Mouse (Mus musculus): ENCODE results near the gene Ppia. TPM values are rescaled to one million over a fixed set of nuclear protein-coding genes. Genes with fewer than 3 reads are reported as not detected.
A peak's percentile ranks its signal among the peaks of the same experiment; 100 is the strongest.
"Not testable (repeated sequence)": the region's sequence is repeated elsewhere in the genome, so short reads cannot be mapped to it uniquely, and the experiment has no call there.

The Ppia gene
- polyA plus RNA-seq, 1 experiment from 2014 or later: 4,606 TPM

DNA sequence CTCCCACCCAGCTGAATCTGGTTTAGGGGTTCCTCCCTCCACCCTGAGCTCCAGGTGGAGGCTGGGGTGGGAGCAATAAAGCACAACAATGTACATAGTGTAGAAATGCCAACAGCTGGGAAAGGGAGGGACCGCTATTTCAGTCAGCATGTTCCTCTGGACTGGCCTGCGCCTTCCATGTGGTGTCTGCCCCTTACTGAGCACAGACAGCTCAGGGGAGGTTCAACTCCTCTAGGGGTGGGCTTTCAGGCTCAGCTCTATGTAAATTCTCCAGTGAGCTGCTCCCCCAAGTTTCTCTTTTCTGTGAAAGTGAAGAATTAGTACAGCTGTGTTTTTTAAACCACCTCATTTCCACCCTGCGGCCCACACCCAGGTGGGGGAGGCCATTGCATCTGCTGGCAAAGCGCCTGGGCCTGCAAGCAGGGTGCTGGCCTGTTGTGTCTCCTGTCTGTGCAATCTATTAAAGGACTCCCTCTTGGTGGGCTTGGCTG lies 9.6 kb upstream of the Ppia start:
- no peaks in the 10 kb centered on the region for H3K27me3 ChIP-seq (replicated peaks)
- H3K27ac ChIP-seq (ENCODE audit: poor library complexity, severe bottlenecking): peak overlapping the region; percentile 74
- 74% methylated on average over 4 of the region's 4 CpGs for WGBS
- H3K4me3 ChIP-seq: no peak overlapping the region
- peaks cover 50% of the 10 kb centered on the region for H3K36me3 ChIP-seq
- H3K9ac ChIP-seq: peak overlapping the region; percentile 53
- H3K4me2 ChIP-seq: no peak overlapping the region
- no peak for ATAC-seq (ENCODE audit: insufficient number of reproducible peaks, low FRiP score)
- H3K9me3 ChIP-seq (replicated peaks): no peaks in the 10 kb centered on the region
- peaks cover 30% of the 10 kb centered on the region for H3K4me1 ChIP-seq (replicated peaks)

DNA sequence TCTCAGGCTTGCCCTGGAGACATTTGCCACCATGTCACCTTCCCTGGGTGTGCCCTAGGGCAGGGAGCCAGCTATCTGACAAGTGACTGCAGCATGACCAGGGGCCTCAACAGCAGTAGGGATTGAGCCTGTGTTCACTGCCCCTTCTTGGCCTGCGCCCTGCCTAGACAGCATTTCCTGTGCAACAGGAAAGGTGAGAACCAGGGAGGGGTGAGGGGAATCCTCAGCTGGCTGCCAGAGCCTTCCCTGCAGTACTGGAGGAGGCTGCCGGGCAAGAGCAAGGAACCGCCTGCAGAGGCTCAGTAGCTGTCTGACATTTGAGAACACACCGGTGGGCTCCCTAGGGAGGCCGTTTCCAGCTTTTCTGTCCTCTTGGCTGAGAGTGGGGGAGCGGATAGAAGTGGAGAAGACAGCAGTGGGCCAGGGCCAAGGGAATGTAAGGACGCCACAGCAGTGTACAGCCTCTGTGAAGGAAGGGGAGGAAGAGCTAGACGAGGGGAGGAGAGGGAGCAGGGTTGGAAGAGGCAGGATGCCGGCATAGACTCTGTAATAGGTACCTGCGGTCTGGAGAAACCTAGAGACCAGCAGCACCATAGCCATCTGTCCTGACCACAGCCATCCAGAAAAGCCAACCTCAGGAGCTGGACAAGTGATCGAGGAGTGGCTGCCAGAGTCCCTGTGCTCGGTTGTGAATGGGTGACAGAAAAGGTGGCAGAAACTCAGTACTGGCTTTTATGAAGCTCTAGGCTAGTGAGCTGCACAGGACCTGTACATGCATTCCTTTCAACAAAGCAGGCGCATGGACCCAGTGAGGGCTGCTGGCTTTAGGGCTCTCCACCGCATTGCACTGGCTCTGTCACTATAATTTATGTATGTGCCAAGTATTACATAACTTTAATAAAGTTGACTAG lies 8.7 kb upstream of the Ppia start:
- ATAC-seq (ENCODE audit: insufficient number of reproducible peaks, low FRiP score): peak; percentile 69
- Histone ChIP-seq H3K27ac (ENCODE audit: poor library complexity, severe bottlenecking) (peak overlapping the region; percentile 74), H3K9me3 (replicated peaks) (no peaks in the 10 kb centered on the region), H3K36me3 (peaks cover 42% of the 10 kb centered on the region), H3K4me2 (peak overlapping the region; percentile 19), H3K4me3 (no peak overlapping the region), H3K9ac (peak overlapping the region; percentile 53; the same call in 1 of the 2 replicates), H3K27me3 (replicated peaks) (no peaks in the 10 kb centered on the region), H3K4me1 (replicated peaks) (peaks cover 30% of the 10 kb centered on the region)
- 24% methylated on average over 14 of the region's 14 CpGs for WGBS

DNA sequence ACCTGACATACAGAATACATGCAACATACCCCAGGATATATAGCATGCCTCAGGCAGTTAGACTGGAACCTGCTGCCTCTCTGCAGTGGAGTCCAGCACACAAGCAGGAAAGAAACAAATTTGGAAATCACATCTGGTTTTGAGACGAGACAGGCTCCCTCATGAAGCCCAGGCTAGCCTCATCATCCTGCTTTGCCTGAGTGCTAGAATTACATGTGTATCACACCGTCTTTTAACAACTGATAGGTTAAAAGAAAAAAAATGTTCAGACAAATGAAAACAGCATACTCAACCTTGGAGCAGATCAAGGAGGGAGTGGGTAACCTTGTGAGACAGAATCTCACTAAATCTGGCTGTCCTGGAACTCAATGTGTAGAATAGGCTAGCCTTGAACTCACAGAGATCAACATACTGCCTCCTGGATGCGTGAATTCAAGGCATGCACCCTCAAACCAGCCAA lies 8.1 kb upstream of the Ppia start:
- 80% methylated on average over 3 of the region's 3 CpGs for WGBS

DNA sequence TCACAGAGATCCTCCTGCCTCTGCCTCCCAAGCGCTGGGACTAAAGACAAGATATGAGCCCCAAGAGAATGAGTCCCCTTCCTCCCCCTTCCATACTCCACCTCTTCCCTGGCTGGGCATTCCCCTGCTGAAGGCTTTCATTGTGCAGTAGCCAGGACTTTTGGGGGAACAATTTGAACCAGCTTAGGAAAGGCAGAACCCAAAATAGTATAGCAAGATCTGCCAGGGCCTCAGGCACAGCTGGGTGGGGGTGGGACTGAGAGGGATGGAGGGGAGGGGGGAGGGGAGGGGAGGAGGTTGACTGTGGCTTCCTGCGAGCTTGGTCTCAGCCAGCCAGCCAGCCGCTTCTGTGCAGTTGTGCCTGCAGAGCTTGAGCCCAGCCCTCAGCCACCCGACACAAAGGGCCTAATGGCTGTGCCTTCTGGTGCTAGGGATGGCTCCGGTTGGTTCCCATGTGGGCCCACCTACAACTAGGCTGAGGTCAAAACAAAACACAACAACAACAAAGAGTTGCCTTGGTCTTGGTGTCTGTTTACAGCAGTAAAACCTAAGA lies 5.1 kb upstream of the Ppia start:
- no peak overlapping the region for H3K4me3 ChIP-seq
- no peaks in the 10 kb centered on the region for H3K9me3 ChIP-seq (replicated peaks)
- no peak overlapping the region for H3K9ac ChIP-seq
- H3K27me3 ChIP-seq (replicated peaks): no peaks in the 10 kb centered on the region
- peaks cover 5% of the 10 kb centered on the region for H3K36me3 ChIP-seq
- ATAC-seq (ENCODE audit: insufficient number of reproducible peaks, low FRiP score): no peak
- whole genome bisulfite sequencing: 51% methylated on average over 5 of the region's 5 CpGs
- H3K4me2 ChIP-seq: no peak overlapping the region
- H3K4me1 ChIP-seq (replicated peaks): peaks cover 31% of the 10 kb centered on the region
- no peak overlapping the region for H3K27ac ChIP-seq (ENCODE audit: poor library complexity, severe bottlenecking)

More for the DNA sequence above, 8.1 kb upstream of the Ppia start:
- Histone ChIP-seq H3K27me3 (replicated peaks) (no peaks in the 10 kb centered on the region), H3K4me3 (no peak overlapping the region), H3K36me3 (peaks cover 35% of the 10 kb centered on the region), H3K9me3 (replicated peaks) (no peaks in the 10 kb centered on the region), H3K4me1 (replicated peaks) (peaks cover 30% of the 10 kb centered on the region), H3K27ac (ENCODE audit: poor library complexity, severe bottlenecking) (0 out of 2 replicates have a peak overlapping the region, but pooled peaks have one; percentile 74), H3K4me2 (no peak overlapping the region), H3K9ac (no peak overlapping the region)
- ATAC-seq (ENCODE audit: insufficient number of reproducible peaks, low FRiP score): no peak

DNA sequence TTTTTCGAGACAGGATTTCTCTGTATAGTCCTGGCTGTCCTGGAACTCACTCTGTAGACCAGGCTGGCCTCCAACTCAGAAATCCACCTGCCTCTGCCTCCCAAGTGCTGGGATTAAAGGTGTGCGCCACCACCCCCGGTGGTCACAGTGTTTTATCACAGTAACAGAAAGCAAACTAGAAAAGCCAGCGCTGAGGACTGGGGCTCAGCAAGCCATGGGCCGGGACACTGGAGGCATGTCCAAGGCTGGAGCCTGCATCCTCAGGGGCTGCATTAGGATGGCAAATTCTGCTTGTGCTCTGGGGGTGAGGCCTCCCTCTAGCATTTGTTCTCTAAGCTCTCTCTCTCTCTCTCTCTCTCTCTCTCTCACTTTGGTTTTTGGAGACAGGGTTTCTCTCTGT lies 4.5 kb upstream of the Ppia start:
- not testable (repeated sequence) for H3K27me3 ChIP-seq (replicated peaks); ATAC-seq (ENCODE audit: insufficient number of reproducible peaks, low FRiP score); H3K4me2 ChIP-seq; H3K9ac ChIP-seq; H3K4me3 ChIP-seq; H3K9me3 ChIP-seq (replicated peaks); H3K36me3 ChIP-seq; H3K27ac ChIP-seq (ENCODE audit: poor library complexity, severe bottlenecking)
- 82% methylated on average over 5 of the region's 5 CpGs for WGBS
- peaks cover 25% of the 10 kb centered on the region for H3K4me1 ChIP-seq (replicated peaks)

DNA sequence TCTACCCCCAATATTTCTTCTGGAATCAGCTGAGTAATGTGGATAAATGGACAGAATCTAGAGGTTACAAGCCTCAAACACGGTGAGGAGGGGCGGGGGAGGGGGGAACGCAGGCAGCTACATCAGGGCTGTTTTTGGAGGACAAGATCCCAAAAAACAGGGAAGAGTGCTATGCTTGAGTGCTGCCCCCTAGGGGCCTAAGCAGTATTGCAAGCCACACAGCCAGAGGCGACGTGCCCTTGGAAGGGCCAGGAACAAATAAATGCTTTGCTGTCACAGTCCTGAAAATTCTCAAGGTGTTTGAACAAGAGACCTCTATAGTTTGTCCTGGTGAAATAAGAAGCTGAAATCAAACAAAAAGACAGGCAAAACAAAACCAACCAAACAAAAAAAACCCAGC lies 3.6 kb upstream of the Ppia start:
- no peak overlapping the region for H3K9ac ChIP-seq
- H3K4me1 ChIP-seq (replicated peaks): peaks cover 16% of the 10 kb centered on the region
- no peaks in the 10 kb centered on the region for H3K36me3 ChIP-seq
- no peak overlapping the region for H3K4me2 ChIP-seq
- no peaks in the 10 kb centered on the region for H3K9me3 ChIP-seq (replicated peaks)
- H3K27me3 ChIP-seq (replicated peaks): no peaks in the 10 kb centered on the region
- H3K4me3 ChIP-seq: no peak overlapping the region
- 8% methylated on average over 5 of the region's 5 CpGs for WGBS
- H3K27ac ChIP-seq (ENCODE audit: poor library complexity, severe bottlenecking): no peak overlapping the region
- no peak for ATAC-seq (ENCODE audit: insufficient number of reproducible peaks, low FRiP score)

DNA sequence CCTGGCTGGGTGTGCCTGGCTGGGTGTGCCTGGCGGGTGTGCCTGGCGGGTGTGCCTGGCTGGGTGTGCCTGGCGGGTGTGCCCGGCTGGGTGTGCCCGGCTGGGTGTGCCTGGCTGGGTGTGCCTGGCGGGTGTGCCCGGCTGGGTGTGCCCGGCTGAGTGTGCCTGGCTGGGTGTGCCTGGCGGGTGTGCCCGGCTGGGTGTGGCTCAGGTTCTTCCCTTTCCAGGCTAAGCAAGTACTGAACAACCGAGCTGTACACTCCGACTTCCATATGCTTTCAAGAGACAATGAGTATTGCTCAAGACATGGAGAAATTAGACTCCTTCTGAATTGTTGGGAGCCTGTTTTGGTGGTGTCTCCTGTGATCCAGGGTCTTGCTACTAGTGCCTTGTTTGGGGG lies 2.0 kb upstream of the Ppia start:
- WGBS: 98% methylated on average over 12 of the region's 12 CpGs
- H3K9me3 ChIP-seq (replicated peaks): no peaks in the 10 kb centered on the region
- H3K4me3 ChIP-seq: no peak overlapping the region
- peaks cover 15% of the 10 kb centered on the region for H3K4me1 ChIP-seq (replicated peaks)
- H3K4me2 ChIP-seq: no peak overlapping the region
- no peaks in the 10 kb centered on the region for H3K27me3 ChIP-seq (replicated peaks)
- H3K9ac ChIP-seq: no peak overlapping the region
- H3K36me3 ChIP-seq: peaks cover 4% of the 10 kb centered on the region
- H3K27ac ChIP-seq (ENCODE audit: poor library complexity, severe bottlenecking): no peak overlapping the region
- no peak for ATAC-seq (ENCODE audit: insufficient number of reproducible peaks, low FRiP score)

DNA sequence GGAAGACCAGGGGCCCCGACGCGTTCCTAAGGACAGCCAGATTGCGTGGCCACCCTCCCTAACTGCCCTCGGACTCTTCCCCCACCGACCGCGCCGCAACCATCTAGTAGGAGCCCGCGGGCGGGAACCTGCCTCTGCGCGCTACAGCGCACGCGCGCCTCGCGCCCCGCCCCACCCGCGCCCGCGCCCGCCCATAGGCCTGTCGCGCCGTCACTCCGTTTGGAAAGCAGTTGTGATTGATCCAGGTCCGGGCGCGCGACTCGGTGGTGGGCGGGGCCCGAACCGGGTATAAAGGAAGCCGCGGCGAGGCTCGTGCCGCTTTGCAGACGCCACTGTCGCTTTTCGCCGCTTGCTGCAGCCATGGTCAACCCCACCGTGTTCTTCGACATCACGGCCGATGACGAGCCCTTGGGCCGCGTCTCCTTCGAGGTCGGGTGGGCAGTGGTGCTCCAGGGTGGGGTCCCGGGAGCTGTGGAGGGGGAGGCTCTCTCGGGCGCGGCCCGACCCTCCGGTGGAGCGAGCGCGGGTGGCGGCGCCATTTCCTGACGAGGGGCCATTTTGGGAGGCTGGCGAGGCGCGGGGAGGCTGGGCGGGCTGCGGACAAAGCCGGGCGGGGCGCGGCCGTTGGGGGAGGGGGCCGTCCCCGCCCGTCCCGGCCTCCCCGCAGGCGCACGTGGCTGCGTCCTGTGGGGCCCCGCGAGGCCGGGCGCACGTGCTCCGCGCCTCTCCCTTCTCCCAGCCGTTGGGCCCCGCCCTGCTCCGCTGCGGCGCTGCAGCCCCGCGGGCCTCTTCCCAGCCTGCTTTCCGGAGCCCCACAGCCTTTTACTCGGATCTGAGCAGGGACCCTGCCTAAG lies 535 bp downstream of the Ppia start:
- WGBS: under 1% methylated on average over 92 of the region's 102 CpGs
- peaks cover 14% of the 10 kb centered on the region for H3K4me1 ChIP-seq (replicated peaks)
- H3K4me3 ChIP-seq: peak overlapping the region; percentile 72
- H3K36me3 ChIP-seq: peaks cover 26% of the 10 kb centered on the region
- H3K27me3 ChIP-seq (replicated peaks): no peaks in the 10 kb centered on the region
- H3K4me2 ChIP-seq: peak overlapping the region; percentile 99
- peak; percentile 96 for ATAC-seq (ENCODE audit: insufficient number of reproducible peaks, low FRiP score)
- H3K9me3 ChIP-seq (replicated peaks): no peaks in the 10 kb centered on the region
- H3K9ac ChIP-seq: peak overlapping the region; percentile 89
- peak overlapping the region; percentile 97 for H3K27ac ChIP-seq (ENCODE audit: poor library complexity, severe bottlenecking)

DNA sequence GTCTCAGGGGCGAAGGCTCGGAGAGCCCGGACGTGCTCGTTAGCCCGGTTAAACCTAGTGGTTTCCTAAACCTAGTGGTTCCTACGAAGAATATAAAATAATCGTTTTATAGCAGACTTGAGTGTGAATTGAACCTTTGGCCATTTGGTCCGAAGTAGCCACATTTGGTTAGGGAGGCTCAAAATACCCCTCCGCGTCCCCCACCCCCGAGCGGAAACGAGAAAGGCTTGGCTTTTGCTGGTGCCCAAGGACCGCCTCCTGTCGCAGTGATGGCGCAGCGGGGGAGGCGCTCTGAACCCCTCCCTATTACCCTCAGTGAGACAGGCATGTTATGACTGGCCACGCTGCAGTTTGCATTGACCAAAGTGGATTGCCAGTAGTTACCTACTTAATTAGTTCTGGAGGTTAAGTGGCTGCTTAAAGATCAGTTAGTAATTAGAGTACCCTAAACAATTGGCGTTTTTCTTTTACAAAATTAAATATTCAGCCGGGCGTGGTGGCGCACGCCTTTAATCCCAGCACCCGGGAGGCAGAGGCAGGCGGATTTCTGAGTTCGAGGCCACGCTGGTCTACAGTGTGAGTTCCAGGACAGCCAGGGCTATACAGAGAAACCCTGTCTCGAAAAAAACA lies 1.3 kb downstream of the Ppia start:
- Histone ChIP-seq H3K4me1 (replicated peaks) (peaks cover 14% of the 10 kb centered on the region), H3K9ac (peak overlapping the region; percentile 89), H3K27me3 (replicated peaks) (no peaks in the 10 kb centered on the region), H3K9me3 (replicated peaks) (no peaks in the 10 kb centered on the region), H3K4me2 (peak overlapping the region; percentile 99), H3K4me3 (peak overlapping the region; percentile 72), H3K27ac (ENCODE audit: poor library complexity, severe bottlenecking) (peak overlapping the region; percentile 97), H3K36me3 (peaks cover 30% of the 10 kb centered on the region)
- WGBS: 1% methylated on average over 30 of the region's 30 CpGs
- peak; percentile 71 for ATAC-seq (ENCODE audit: insufficient number of reproducible peaks, low FRiP score)

DNA sequence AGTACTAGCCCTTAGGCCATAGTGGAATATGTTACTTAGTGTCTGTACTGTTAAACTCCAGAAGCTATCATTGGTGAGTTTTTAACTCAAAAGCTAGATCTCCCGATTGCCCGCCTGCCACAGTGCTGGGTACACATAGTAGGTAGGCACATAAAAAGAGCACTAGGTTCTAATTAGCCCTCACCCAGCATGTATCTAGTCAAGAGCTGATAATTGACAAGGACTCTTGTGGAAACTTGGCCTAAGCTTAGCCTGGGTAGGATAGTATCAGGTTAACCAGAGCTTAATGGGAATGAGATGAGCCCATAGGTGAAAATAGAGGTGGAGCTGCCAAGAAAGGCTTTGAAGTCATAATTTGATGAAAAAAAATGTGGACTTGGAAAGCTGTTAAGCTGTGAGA lies 1.8 kb downstream of the Ppia start:
- Histone ChIP-seq H3K4me2 (peak overlapping the region; percentile 99), H3K9me3 (replicated peaks) (no peaks in the 10 kb centered on the region), H3K36me3 (peaks cover 33% of the 10 kb centered on the region), H3K27me3 (replicated peaks) (no peaks in the 10 kb centered on the region), H3K4me1 (replicated peaks) (peaks cover 14% of the 10 kb centered on the region), H3K9ac (peak overlapping the region; percentile 89), H3K4me3 (peak overlapping the region; percentile 72), H3K27ac (ENCODE audit: poor library complexity, severe bottlenecking) (peak overlapping the region; percentile 97; the same call in 1 of the 2 replicates)
- ATAC-seq (ENCODE audit: insufficient number of reproducible peaks, low FRiP score): no peak
- WGBS: 34% methylated on average over 2 of the region's 2 CpGs

Measured in heart, embryonic 12.5 days (tissue).